Mouse (Mus musculus) stomach, postnatal 0 days (tissue): Measurements from ENCODE around the gene Kif7. TPM values are rescaled to one million over a fixed set of nuclear protein-coding genes. Genes with fewer than 3 reads are reported as not detected.

Source experiments
- ATAC-seq: fragments of 200-750 bp; cut with Nextera tagmentation; 2 replicates; pipeline ENCODE4 v1.8.0; 2017; ENCODE audit not compliant: low FRiP score, low TSS enrichment
- DNase-seq: peaks from one replicate; pipeline ENCODE4 v3.0.0-alpha.2; 2016; ENCODE audit warnings: low spot score
- H3K27ac ChIP-seq: fragments of 300-500 bp; sonication (generic); replicated peaks from 2 replicates; pipeline ENCODE4 v1.5.1; 2014; ENCODE audit warnings: mild to moderate bottlenecking, control low read depth
- H3K27me3 ChIP-seq: fragments of 300-500 bp; sonication (generic); 2 replicates; pipeline ENCODE4 v1.6.1; 2014; ENCODE audit warnings: low read length; ENCODE audit not compliant: control insufficient read depth, insufficient read depth
- H3K36me3 ChIP-seq: fragments of 300-500 bp; sonication (generic); 2 replicates; pipeline ENCODE4 v1.6.1; 2014; ENCODE audit warnings: low read length, mixed read lengths; ENCODE audit not compliant: control insufficient read depth, insufficient read depth
- H3K4me1 ChIP-seq: fragments of 300-500 bp; sonication (generic); replicated peaks from 2 replicates; pipeline ENCODE4 v1.6.1; 2014; ENCODE audit warnings: antibody characterized with exemption; ENCODE audit not compliant: control insufficient read depth, insufficient read depth
- H3K4me2 ChIP-seq: fragments of 300-500 bp; sonication (generic); replicated peaks from 2 replicates; pipeline ENCODE4 v1.6.1; 2014; ENCODE audit warnings: low read depth, mild to moderate bottlenecking, control low read depth, moderate library complexity
- H3K4me3 ChIP-seq: fragments of 300-500 bp; sonication (generic); 2 replicates; pipeline ENCODE4 v1.5.1; 2014; ENCODE audit warnings: low read depth, low read length, control low read depth
- H3K9ac ChIP-seq: fragments of 300-500 bp; sonication (generic); 2 replicates; pipeline ENCODE4 v1.6.1; 2014; ENCODE audit warnings: mild to moderate bottlenecking, low read length, control low read depth, mixed read lengths
- H3K9me3 ChIP-seq: fragments of 300-500 bp; sonication (generic); 2 replicates; pipeline ENCODE4 v1.6.1; 2016; ENCODE audit warnings: low read length; ENCODE audit not compliant: control insufficient read depth
- CTCF ChIP-seq: IDR thresholded peaks from 2 replicates; pipeline ENCODE4 v1.5.1; 2016; ENCODE audit warnings: antibody characterized with exemption, low read depth, mild to moderate bottlenecking, moderate library complexity
- EP300 ChIP-seq: optimal IDR thresholded peaks from 2 replicates; pipeline ENCODE3; 2016; ENCODE audit warnings: antibody characterized with exemption
- WGBS: fragments of 180-500 bp; shearing (Covaris S2); extraction: QIAGEN DNeasy Blood & Tissue Kit; methylation state at CpG from one replicate; pipeline ENCODE4 v1.1.7; 2014; 5-methylcytosine and 5-hydroxymethylcytosine counted together
- polyA plus RNA-seq: library from polyadenylated mRNA; unstranded; fragments of >200 nt; fragmentation: Nextera tagmentation; extraction: Ambion mirVana; gene quantifications from 2 replicates; pipeline ENCODE4 v1.2.1, GENCODE M21; 2015

Kif7 gene
- polyA plus RNA-seq, 1 experiment from 2014 or later: 1.1 TPM

GRCm38 (mm10) chr7:79749511-79749910, 34.0 kb upstream of the Kif7 start:
- Histone ChIP-seq H3K4me2 (no peak overlapping the region), H3K36me3 (no peaks in the 10 kb centered on the region), H3K27ac (no peak overlapping the region), H3K4me1 (no peaks in the 10 kb centered on the region), H3K27me3 (no peaks in the 10 kb centered on the region), H3K4me3 (no peak overlapping the region), H3K9me3 (no peaks in the 10 kb centered on the region), H3K9ac (no peak overlapping the region)
- DNase-seq: no peak
- 73% methylated on average over 6 of the region's 6 CpGs for WGBS
- ATAC-seq: no peak
- TF ChIP-seq CTCF: no peak
- no peak for TF ChIP-seq EP300

GRCm38 (mm10) chr7:79747659-79748058, 32.1 kb upstream of the Kif7 start:
- Histone ChIP-seq H3K4me1 (peaks cover 3% of the 10 kb centered on the region; the same call in 1 of the 2 replicates), H3K4me3 (no peak overlapping the region), H3K9ac (no peak overlapping the region), H3K4me2 (no peak overlapping the region), H3K27ac (no peak overlapping the region), H3K9me3 (no peaks in the 10 kb centered on the region), H3K27me3 (no peaks in the 10 kb centered on the region), H3K36me3 (no peaks in the 10 kb centered on the region)
- ATAC-seq (no peak), DNase-seq (no peak)
- TF ChIP-seq EP300 (no peak), CTCF (no peak)
- WGBS: 77% methylated on average over 6 of the region's 6 CpGs

- ATAC-seq: no peak
- H3K27me3 ChIP-seq: no peaks in the 10 kb centered on the region
These were observed 29.1 kb upstream of the Kif7 start for GRCm38 (mm10) chr7:79744585-79744984.

GRCm38 (mm10) chr7:79744051-79744450, 28.5 kb upstream of the Kif7 start:
- H3K4me2 ChIP-seq: no peak overlapping the region
- 86% methylated on average over 9 of the region's 9 CpGs for WGBS
- H3K4me3 ChIP-seq: no peak overlapping the region
- DNase-seq (no peak), ATAC-seq (no peak)
- H3K4me1 ChIP-seq: peaks cover 3% of the 10 kb centered on the region; the same call in 1 of the 2 replicates
- H3K9me3 ChIP-seq: no peaks in the 10 kb centered on the region
- no peak overlapping the region for H3K27ac ChIP-seq
- H3K36me3 ChIP-seq: no peaks in the 10 kb centered on the region
- no peak overlapping the region for H3K9ac ChIP-seq
- no peaks in the 10 kb centered on the region for H3K27me3 ChIP-seq
- no peak for TF ChIP-seq EP300
- no peak for TF ChIP-seq CTCF

More at GRCm38 (mm10) chr7:79744585-79744984, 29.1 kb upstream of the Kif7 start:
- no peak overlapping the region for H3K27ac ChIP-seq
- H3K9me3 ChIP-seq: no peaks in the 10 kb centered on the region
- no peaks in the 10 kb centered on the region for H3K36me3 ChIP-seq
- H3K4me2 ChIP-seq: no peak overlapping the region
- no peak overlapping the region for H3K9ac ChIP-seq
- WGBS: 77% methylated on average over 5 of the region's 5 CpGs
- peaks cover 3% of the 10 kb centered on the region; the same call in 1 of the 2 replicates for H3K4me1 ChIP-seq
- TF ChIP-seq EP300 (no peak), CTCF (no peak)
- no peak overlapping the region for H3K4me3 ChIP-seq
- DNase-seq: no peak

- no peaks in the 10 kb centered on the region for H3K27me3 ChIP-seq
- DNase-seq (peak; percentile 86), ATAC-seq (peak; percentile 89)
- peak within 1 kb of the TSS; percentile 71 for H3K4me3 ChIP-seq
- peak within 1 kb of the TSS; percentile 30 for H3K27ac ChIP-seq
- WGBS: 3% methylated on average over 46 of the region's 46 CpGs
- no peaks in the 10 kb centered on the region for H3K9me3 ChIP-seq
- H3K36me3 ChIP-seq: no peaks in the 10 kb centered on the region
- peak within 1 kb of the TSS; percentile 99 for H3K4me2 ChIP-seq
- TF ChIP-seq EP300 (no peak), CTCF (no peak)
- H3K9ac ChIP-seq: peak within 1 kb of the TSS; percentile 74
- peaks cover 3% of the 10 kb centered on the region; the same call in 1 of the 2 replicates for H3K4me1 ChIP-seq
These were observed 27.4 kb upstream of the Kif7 start, which contains the start of the genes Pex11a and Wdr93 for GRCm38 (mm10) chr7:79742659-79743536. Gene Pex11a, minus strand, starts transcription at chr7:79743131. Gene Wdr93, plus strand, starts transcription at chr7:79743163.

GRCm38 (mm10) chr7:79742277-79742658, 26.7 kb upstream of the Kif7 start:
- Histone ChIP-seq H3K4me3 (peak overlapping the region; percentile 71), H3K4me1 (peaks cover 3% of the 10 kb centered on the region; the same call in 1 of the 2 replicates), H3K36me3 (no peaks in the 10 kb centered on the region), H3K9me3 (no peaks in the 10 kb centered on the region), H3K27me3 (no peaks in the 10 kb centered on the region), H3K27ac (peak overlapping the region; percentile 30), H3K4me2 (peak overlapping the region; percentile 99), H3K9ac (peak overlapping the region; percentile 74)
- ATAC-seq: no peak
- WGBS: 8% methylated on average over 11 of the region's 11 CpGs
- no peak for DNase-seq
- no peak for TF ChIP-seq CTCF
- no peak for TF ChIP-seq EP300
